8 mouse cellular contexts compared by ENCODE assay signal in the genomic region with DNA sequence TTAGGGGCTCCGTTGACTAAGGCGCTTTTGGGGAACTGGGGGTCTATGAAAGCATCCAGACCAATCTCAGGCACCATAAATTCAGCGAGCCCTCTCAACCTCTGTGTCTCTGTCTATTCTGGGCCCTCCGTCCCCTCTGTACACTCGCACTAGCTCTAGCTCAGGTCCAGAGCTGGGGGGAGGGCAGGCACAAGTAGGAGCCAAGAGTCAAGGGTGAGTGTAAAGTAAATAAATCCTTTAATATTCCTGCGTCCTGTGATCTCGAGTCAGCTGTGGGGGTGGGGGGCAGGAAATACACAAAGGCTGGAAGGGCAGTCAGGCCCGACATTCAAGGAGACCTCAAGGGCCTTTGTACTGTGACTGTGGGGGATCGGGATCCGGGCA. TPM values are rescaled to one million over a fixed set of nuclear protein-coding genes. Genes with fewer than 3 reads are reported as not detected.
A peak's percentile ranks its signal among the peaks of the same experiment; 100 is the strongest.
DNase-seq lines count a peak whose midpoint lies in the region; ATAC-seq and TF ChIP-seq lines count a peak whose summit lies in the region.

No protein-coding gene starts in this region.

- TF ChIP-seq CTCF in liver, adult 2 months (IDR thresholded peaks at IDR 0.05; ENCODE audit: low read depth, low read length): no peak
- TF ChIP-seq CTCF in liver, embryonic 14.5 days (IDR thresholded peaks at IDR 0.05; ENCODE audit: low read depth): no peak
- no peak for TF ChIP-seq CTCF in small intestine, adult 2 months (IDR thresholded peaks at IDR 0.05; ENCODE audit: extremely low read depth, insufficient read length, insufficient replicate concordance, low read depth, low read length)

- H3K27me3 ChIP-seq in liver, adult 2 months (ENCODE audit: control insufficient read depth, insufficient read depth, low read length): no peaks in the 10 kb centered on the region
- peaks cover 63% of the 10 kb centered on the region for H3K27me3 ChIP-seq in heart, embryonic 16.5 days (ENCODE audit: control insufficient read depth, insufficient read depth, low read length)
- peaks cover 78% of the 10 kb centered on the region for H3K27me3 ChIP-seq in liver, embryonic 14.5 days (ENCODE audit: control insufficient read depth, insufficient read depth, low read length)
- peaks cover 7% of the 10 kb centered on the region for H3K27me3 ChIP-seq in small intestine, adult 2 months (ENCODE audit: control insufficient read depth, insufficient read depth, low read length)

- H3K36me3 ChIP-seq in liver, adult 2 months (ENCODE audit: control insufficient read depth, insufficient read depth, low read length): no peaks in the 10 kb centered on the region
- no peaks in the 10 kb centered on the region for H3K36me3 ChIP-seq in heart, embryonic 16.5 days (ENCODE audit: control insufficient read depth, insufficient read depth)
- H3K36me3 ChIP-seq in liver, embryonic 14.5 days (replicated peaks; ENCODE audit: control insufficient read depth, insufficient read depth, low read depth): no peaks in the 10 kb centered on the region
- peaks cover 19% of the 10 kb centered on the region for H3K36me3 ChIP-seq in small intestine, adult 2 months (ENCODE audit: control insufficient read depth, insufficient read depth, low read length)

- no peak for TF ChIP-seq EP300 in liver, embryonic 14.5 days (IDR thresholded peaks at IDR 0.05; ENCODE audit: low read depth)

- H3K4me2 ChIP-seq in heart, embryonic 16.5 days (ENCODE audit: low read depth, low read length): peak overlapping the region; percentile 93
- H3K4me2 ChIP-seq in liver, embryonic 14.5 days (ENCODE audit: low read depth): peak overlapping the region; percentile 25

- TF ChIP-seq POLR2A in liver, adult 2 months (IDR thresholded peaks at IDR 0.05; ENCODE audit: extremely low read depth, insufficient read depth, low read length): no peak
- TF ChIP-seq POLR2A in small intestine, adult 2 months (IDR thresholded peaks at IDR 0.05; ENCODE audit: low read depth, low read length): no peak

- peaks cover 18% of the 10 kb centered on the region for H3K4me1 ChIP-seq in liver, adult 2 months (ENCODE audit: control insufficient read depth, insufficient read depth, low read length)
- peaks cover 29% of the 10 kb centered on the region for H3K4me1 ChIP-seq in heart, embryonic 16.5 days (ENCODE audit: control insufficient read depth, insufficient read depth, low read length)
- peaks cover 6 to 7% of the 10 kb centered on the region in 2 experiments for H3K4me1 ChIP-seq in liver, embryonic 14.5 days (replicated peaks; ENCODE audit: control insufficient read depth in 2 of 2, insufficient read depth in 2 of 2, low read length in 1 of 2)
- peaks cover 19% of the 10 kb centered on the region for H3K4me1 ChIP-seq in small intestine, adult 2 months (ENCODE audit: control insufficient read depth, insufficient read depth, insufficient read length, low read length)

- peak overlapping the region; percentile 78 for H3K4me3 ChIP-seq in liver, adult 2 months (ENCODE audit: insufficient read depth, low read depth, low read length)
- peak overlapping the region; percentile 58 for H3K4me3 ChIP-seq in heart, embryonic 16.5 days (ENCODE audit: low read length)
- H3K4me3 ChIP-seq in liver, embryonic 14.5 days (ENCODE audit: insufficient read depth in 1 of 2, low read depth in 2 of 2, low read length in 2 of 2): peak overlapping the region in 1 of 2 experiments; percentile 39; a peak in 3 of 4 replicates
- peak overlapping the region; percentile 55 for H3K4me3 ChIP-seq in small intestine, adult 2 months (ENCODE audit: low read depth, low read length)

- WGBS in liver, adult 2 months: 10% methylated on average over 10 of the region's 10 CpGs
- 10% methylated on average over 10 of the region's 10 CpGs for WGBS in heart, embryonic 16.5 days
- WGBS in liver, embryonic 14.5 days (ENCODE audit: insufficient replicate concordance): 7% methylated on average over 10 of the region's 10 CpGs
- WGBS in small intestine, adult 2 months: 40% methylated on average over 10 of the region's 10 CpGs

- peak overlapping the region; percentile 86 for H3K27ac ChIP-seq in liver, adult 2 months (replicated peaks; ENCODE audit: insufficient read depth, low read depth, low read length)
- no peak overlapping the region for H3K27ac ChIP-seq in heart, embryonic 16.5 days (ENCODE audit: low read length)
- H3K27ac ChIP-seq in liver, embryonic 14.5 days: no peak overlapping the region
- H3K27ac ChIP-seq in small intestine, adult 2 months (ENCODE audit: insufficient read depth, low read depth, low read length): no peak overlapping the region

- peak; percentile 90 for DNase-seq in liver, adult 2 months (ENCODE audit: extremely low read depth, low read depth, low spot score)
- no peak for DNase-seq in liver
- DNase-seq in liver, embryonic 14.5 days (ENCODE audit: low read depth in 3 of 3, low spot score in 3 of 3): no peak
- no peak for DNase-seq in urinary bladder, postnatal 10 days (ENCODE audit: low spot score)
- DNase-seq in B cell, adult 2 months: no peak
- DNase-seq in adrenal gland, adult 8-10 months: no peak

- peaks cover 11% of the 10 kb centered on the region for H3K79me2 ChIP-seq in liver, adult 2 months (ENCODE audit: control insufficient read depth, insufficient read depth, low read length)

- H3K9ac ChIP-seq in liver, adult 2 months (ENCODE audit: low read depth, low read length): peak overlapping the region; percentile 92
- H3K9ac ChIP-seq in heart, embryonic 16.5 days (ENCODE audit: low read length): peak overlapping the region; percentile 71
- no peak overlapping the region for H3K9ac ChIP-seq in liver, embryonic 14.5 days (replicated peaks)

- ATAC-seq in heart, embryonic 16.5 days (replicated peaks; ENCODE audit: extremely low read depth, insufficient read depth, low FRiP score): peak; percentile 12; the same call in 1 of the 2 replicates
- no peak for ATAC-seq in liver, embryonic 14.5 days (ENCODE audit: insufficient read depth)

- H3K9me3 ChIP-seq in heart, embryonic 16.5 days (replicated peaks; ENCODE audit: control insufficient read depth, low read length): no peaks in the 10 kb centered on the region
- no peaks in the 10 kb centered on the region for H3K9me3 ChIP-seq in liver, embryonic 14.5 days (ENCODE audit: control insufficient read depth, low read length)

RNA-seq across cellular contexts. Expression of gene Hsf4, which starts 0.5 kb away (rescaled TPM):
- 4.4 and 4.8 TPM in 2 replicates for total RNA-seq in liver, adult 2 months (2014; rRNA removed)
- polyA plus RNA-seq in liver, adult 2 months (2012; rRNA removed): 9.4 and 11.0 TPM in 2 replicates
- polyA plus RNA-seq in heart, embryonic 16.5 days (2015; fragmentation: Nextera tagmentation; extraction: Ambion mirVana): 0.27 and 0.29 TPM in 2 replicates
- polyA plus RNA-seq in liver, embryonic 14.5 days (2012; rRNA removed): 0.03 TPM in 1 of 2 replicates, not detected in the other
- 0.08 TPM in 1 of 2 replicates, not detected in the other for polyA plus RNA-seq in liver, embryonic 14.5 days (2014; fragmentation: Nextera tagmentation; extraction: Ambion mirVana)
- 1.2 and 1.3 TPM in 2 replicates for polyA plus RNA-seq in small intestine, adult 2 months (2012; rRNA removed)
- 1 to 10 TPM; 2.1 to 4.8 (median 3.3) TPM for total RNA-seq in adrenal gland, adult 8-10 months (2022)

RNA-seq across cellular contexts. Expression of gene Fbxl8, which starts 4.6 kb away (rescaled TPM):
- total RNA-seq in liver, adult 2 months (2014; rRNA removed): 1.9 and 3.4 TPM in 2 replicates
- polyA plus RNA-seq in liver, adult 2 months (2012; rRNA removed): 6.7 and 7.3 TPM in 2 replicates
- 4.5 and 5.0 TPM in 2 replicates for polyA plus RNA-seq in heart, embryonic 16.5 days (2015; fragmentation: Nextera tagmentation; extraction: Ambion mirVana)
- polyA plus RNA-seq in liver, embryonic 14.5 days (2012; rRNA removed): 1.0 and 1.3 TPM in 2 replicates
- 0.75 and 0.83 TPM in 2 replicates for polyA plus RNA-seq in liver, embryonic 14.5 days (2014; fragmentation: Nextera tagmentation; extraction: Ambion mirVana)
- polyA plus RNA-seq in small intestine, adult 2 months (2012; rRNA removed): 12.4 and 34.9 TPM in 2 replicates
- 1 to 10 TPM; 3.9 to 5.4 (median 4.5) TPM for total RNA-seq in adrenal gland, adult 8-10 months (2022)

RNA-seq across cellular contexts. Expression of gene Tradd, which starts 4.7 kb away (rescaled TPM):
- total RNA-seq in liver, adult 2 months (2014; rRNA removed): 11.8 and 12.3 TPM in 2 replicates
- polyA plus RNA-seq in liver, adult 2 months (2012; rRNA removed): 16.1 and 18.6 TPM in 2 replicates
- polyA plus RNA-seq in heart, embryonic 16.5 days (2015; fragmentation: Nextera tagmentation; extraction: Ambion mirVana): 20.3 and 25.4 TPM in 2 replicates
- polyA plus RNA-seq in liver, embryonic 14.5 days (2012; rRNA removed): 5.5 and 6.0 TPM in 2 replicates
- 11.5 and 15.8 TPM in 2 replicates for polyA plus RNA-seq in liver, embryonic 14.5 days (2014; fragmentation: Nextera tagmentation; extraction: Ambion mirVana)
- 62.7 and 112 TPM in 2 replicates for polyA plus RNA-seq in small intestine, adult 2 months (2012; rRNA removed)
- total RNA-seq in adrenal gland, adult 8-10 months (2022): 10 to 100 TPM; 15.5 to 20.0 (median 19.2) TPM

RNA-seq across cellular contexts. Expression of gene Nol3, which starts 6.9 kb away (rescaled TPM):
- 0.27 and 0.37 TPM in 2 replicates for total RNA-seq in liver, adult 2 months (2014; rRNA removed)
- 0.40 and 0.43 TPM in 2 replicates for polyA plus RNA-seq in liver, adult 2 months (2012; rRNA removed)
- 5.2 and 5.8 TPM in 2 replicates for polyA plus RNA-seq in heart, embryonic 16.5 days (2015; fragmentation: Nextera tagmentation; extraction: Ambion mirVana)
- 0.02 and 0.03 TPM in 2 replicates for polyA plus RNA-seq in liver, embryonic 14.5 days (2012; rRNA removed)
- not detected in 2 replicates for polyA plus RNA-seq in liver, embryonic 14.5 days (2014; fragmentation: Nextera tagmentation; extraction: Ambion mirVana)
- polyA plus RNA-seq in small intestine, adult 2 months (2012; rRNA removed): 0.52 and 1.1 TPM in 2 replicates
- 10 to 100 TPM in 1 of 4 experiments, 1 to 10 TPM in 3; 5.5 to 11.7 (median 6.5) TPM for total RNA-seq in adrenal gland, adult 8-10 months (2022)

RNA-seq across cellular contexts. Expression of gene B3gnt9, which starts 14.1 kb away (rescaled TPM):
- 0.74 and 0.87 TPM in 2 replicates for total RNA-seq in liver, adult 2 months (2014; rRNA removed)
- polyA plus RNA-seq in liver, adult 2 months (2012; rRNA removed): 1.2 and 1.4 TPM in 2 replicates
- 12.7 and 13.1 TPM in 2 replicates for polyA plus RNA-seq in heart, embryonic 16.5 days (2015; fragmentation: Nextera tagmentation; extraction: Ambion mirVana)
- polyA plus RNA-seq in liver, embryonic 14.5 days (2012; rRNA removed): 1.6 and 1.7 TPM in 2 replicates
- polyA plus RNA-seq in liver, embryonic 14.5 days (2014; fragmentation: Nextera tagmentation; extraction: Ambion mirVana): 2.3 and 3.1 TPM in 2 replicates
- 8.6 and 13.8 TPM in 2 replicates for polyA plus RNA-seq in small intestine, adult 2 months (2012; rRNA removed)
- 1 to 10 TPM; 3.5 to 5.9 (median 4.6) TPM for total RNA-seq in adrenal gland, adult 8-10 months (2022)
